Mouse (Mus musculus) MEL (cell line): Measurements from ENCODE around the gene Klk13. TPM values are rescaled to one million over a fixed set of nuclear protein-coding genes. Genes with fewer than 3 reads are reported as not detected.

Experiments used
- DNase-seq: peaks from one replicate; pipeline ENCODE4 v3.0.0; 2011; ENCODE audit warnings: low read depth, low spot score
- H3K27ac ChIP-seq: 2 replicates; pipeline ENCODE4 v1.5.1; 2012; ENCODE audit warnings: low read depth, mild to moderate bottlenecking, control low read depth, low read length, moderate library complexity; ENCODE audit not compliant: control insufficient read depth
- H3K27me3 ChIP-seq, 2 experiments: fragments of 150-350 bp in 1 of 2; sonication (generic) in 1 of 2; 2 replicates each; pipeline ENCODE4 v1.6.1; 2012; ENCODE audit warnings: low read length in 2 of 2, mild to moderate bottlenecking in 2 of 2, improper control_type of control experiment in 1 of 2, moderate library complexity in 1 of 2; ENCODE audit not compliant: insufficient read depth in 2 of 2, control insufficient read depth in 1 of 2
- H3K36me3 ChIP-seq, 2 experiments: 2 replicates each; pipeline ENCODE4 v1.6.1; 2012 to 2014; ENCODE audit warnings: low read length in 2 of 2, improper control_type of control experiment in 1 of 2, inconsistent platforms in 1 of 2, mild to moderate bottlenecking in 1 of 2; ENCODE audit not compliant: insufficient read depth in 2 of 2, control insufficient read depth in 1 of 2
- H3K4me1 ChIP-seq, 2 experiments: fragments of 150-350 bp in 1 of 2; sonication (generic) in 1 of 2; 2 replicates each; pipeline ENCODE4 v1.6.1; 2012; ENCODE audit warnings: low read length in 2 of 2, improper control_type of control experiment in 1 of 2, mild to moderate bottlenecking in 1 of 2; ENCODE audit not compliant: insufficient read depth in 2 of 2, control insufficient read depth in 1 of 2
- H3K4me3 ChIP-seq, 2 experiments: fragments of 150-350 bp in 1 of 2; sonication (generic) in 1 of 2; 2 replicates each; pipeline ENCODE4 v1.5.1; 2012; ENCODE audit warnings: low read depth in 2 of 2, low read length in 2 of 2, mild to moderate bottlenecking in 2 of 2, moderate library complexity in 2 of 2, control low read depth in 1 of 2, improper control_type of control experiment in 1 of 2; ENCODE audit not compliant: control insufficient read depth in 1 of 2, insufficient read depth in 1 of 2
- H3K79me2 ChIP-seq: 2 replicates; pipeline ENCODE4 v1.6.1; 2012; ENCODE audit warnings: mild to moderate bottlenecking, low read length, moderate library complexity; ENCODE audit not compliant: control insufficient read depth, poor library complexity, insufficient read depth
- H3K9ac ChIP-seq: 2 replicates; pipeline ENCODE4 v1.6.1; 2012; ENCODE audit warnings: low read depth, mild to moderate bottlenecking, control low read depth, low read length, moderate library complexity; ENCODE audit not compliant: control insufficient read depth, poor library complexity, severe bottlenecking
- H3K9me3 ChIP-seq: fragments of 150-350 bp; sonication (generic); replicated peaks from 2 replicates; pipeline ENCODE4 v1.6.1; 2012; ENCODE audit warnings: mild to moderate bottlenecking, low read length, improper control_type of control experiment, moderate library complexity; ENCODE audit not compliant: insufficient read depth
- BHLHE40 ChIP-seq: IDR thresholded peaks from 2 replicates; pipeline ENCODE4 v1.6.1; 2012; ENCODE audit warnings: low read depth, mild to moderate bottlenecking, inconsistent platforms, low read length, improper control_type of control experiment, borderline replicate concordance
- E2F4 ChIP-seq: IDR thresholded peaks from 2 replicates; pipeline ENCODE4 v1.6.1; 2011; ENCODE audit warnings: low read depth, low read length, improper control_type of control experiment, borderline replicate concordance
- ELF1 ChIP-seq: IDR thresholded peaks from 2 replicates; pipeline ENCODE4 v1.6.1; 2014; ENCODE audit warnings: low read depth, mild to moderate bottlenecking, inconsistent platforms, low read length, improper control_type of control experiment, moderate library complexity
- EP300 ChIP-seq, 2 experiments: IDR thresholded peaks; 2 replicates each; pipeline ENCODE4 v1.6.1; 2011; ENCODE audit warnings: improper control_type of control experiment in 2 of 2, low read length in 2 of 2, low read depth in 1 of 2, mild to moderate bottlenecking in 1 of 2
- GABPA ChIP-seq: IDR thresholded peaks from 2 replicates; pipeline ENCODE4 v1.6.1; 2012; ENCODE audit warnings: low read depth, mild to moderate bottlenecking, inconsistent platforms, low read length, improper control_type of control experiment, moderate library complexity
- KAT2A ChIP-seq: conservative IDR thresholded peaks from 2 replicates; pipeline ENCODE4 v1.6.1; 2012; ENCODE audit warnings: low read depth, low read length, improper control_type of control experiment, inconsistent platforms
- MAFK ChIP-seq: IDR thresholded peaks from 2 replicates; pipeline ENCODE4 v1.6.1; 2011; ENCODE audit warnings: low read depth, mild to moderate bottlenecking, low read length, improper control_type of control experiment, borderline replicate concordance
- MAZ ChIP-seq: IDR thresholded peaks from 2 replicates; pipeline ENCODE4 v1.6.1; 2012; ENCODE audit warnings: low read depth, mild to moderate bottlenecking, inconsistent platforms, low read length, improper control_type of control experiment
- NELFE ChIP-seq: IDR thresholded peaks from 2 replicates; pipeline ENCODE4 v1.6.1; 2011; ENCODE audit warnings: low read depth, low read length, improper control_type of control experiment
- POLR2AphosphoS2 ChIP-seq: IDR thresholded peaks from 2 replicates; pipeline ENCODE4 v1.6.1; 2011; ENCODE audit warnings: low read length, improper control_type of control experiment
- POLR2AphosphoS5 ChIP-seq: IDR thresholded peaks from 2 replicates; pipeline ENCODE4 v1.6.1; 2012; ENCODE audit warnings: low read depth, borderline replicate concordance, mild to moderate bottlenecking, inconsistent platforms, low read length, moderate library complexity, mixed read lengths
- RAD21 ChIP-seq: IDR thresholded peaks from 2 replicates; pipeline ENCODE4 v1.6.1; 2011; ENCODE audit warnings: mild to moderate bottlenecking, low read depth, low read length, improper control_type of control experiment
- SIN3A ChIP-seq: IDR thresholded peaks from 2 replicates; pipeline ENCODE4 v1.6.1; 2012; ENCODE audit warnings: low read length, improper control_type of control experiment, inconsistent platforms
- SMC3 ChIP-seq: IDR thresholded peaks from 2 replicates; pipeline ENCODE4 v1.6.1; 2011; ENCODE audit warnings: low read depth, low read length, improper control_type of control experiment
- TBP ChIP-seq: IDR thresholded peaks from 2 replicates; pipeline ENCODE4 v1.8.0; 2011; ENCODE audit warnings: low read depth, low read length, improper control_type of control experiment
- TCF12 ChIP-seq: IDR thresholded peaks from 2 replicates; pipeline ENCODE4 v1.6.1; 2014; ENCODE audit warnings: low read depth, mild to moderate bottlenecking, inconsistent platforms, low read length, improper control_type of control experiment, moderate library complexity
- UBTF ChIP-seq: IDR thresholded peaks from 2 replicates; pipeline ENCODE4 v1.6.1; 2012; ENCODE audit warnings: low read depth, mild to moderate bottlenecking, inconsistent platforms, low read length, improper control_type of control experiment, moderate library complexity, borderline replicate concordance; ENCODE audit not compliant: insufficient read depth
- USF1 ChIP-seq: IDR thresholded peaks from 2 replicates; pipeline ENCODE4 v1.6.1; 2014; ENCODE audit warnings: low read depth, mild to moderate bottlenecking, inconsistent platforms, low read length, improper control_type of control experiment, moderate library complexity
- ZNF384 ChIP-seq: IDR thresholded peaks from 2 replicates; pipeline ENCODE4 v1.6.1; 2012; ENCODE audit warnings: low read depth, mild to moderate bottlenecking, inconsistent platforms, low read length, improper control_type of control experiment
- polyA plus RNA-seq, 2 experiments: library from polyadenylated mRNA; stranded (reverse) in 1 of 2; unstranded in 1 of 2; fragments of >175 nt in 1 of 2; fragments of >200 nt in 1 of 2; gene quantifications; 2 replicates each; pipeline versions ENCODE4 v1.2.1 to v1.2.4; 2012; ENCODE audit warnings: low replicate concordance in 2 of 2, low read depth in 1 of 2; ENCODE audit not compliant: insufficient read length in 2 of 2, insufficient read depth in 1 of 2, missing spikeins in 1 of 2
- total RNA-seq: library from RNA; depleted of rRNA; stranded (reverse); fragments of 300-350 nt; gene quantifications from 2 replicates; pipeline ENCODE4 v1.2.3, GENCODE M21; 2012

Gene Klk13
- total and polyA plus RNA-seq, 3 experiments = not detected

DNA sequence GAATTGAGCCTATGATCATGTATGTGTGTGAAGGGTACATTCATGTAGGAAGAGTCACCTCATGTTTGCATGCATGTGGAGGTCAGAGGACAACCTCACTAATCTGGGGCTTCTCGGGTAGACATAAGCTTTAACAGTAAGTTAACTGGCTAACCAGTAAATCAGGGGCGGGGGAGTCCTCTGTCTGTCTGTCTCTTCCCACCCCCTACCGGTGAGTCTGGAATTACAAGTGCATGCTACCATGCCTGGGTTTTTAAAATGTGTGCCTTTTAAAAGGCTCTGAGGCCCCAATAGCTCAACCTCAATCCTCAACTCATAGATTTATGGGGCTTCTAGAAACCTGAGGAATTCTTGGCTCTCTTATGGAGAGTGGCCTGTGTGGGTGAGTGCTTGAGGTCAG lies 43.8 kb upstream of the Klk13 start:
- H3K27me3 ChIP-seq = no peaks in the 10 kb centered on the region
- no peak for TF ChIP-seq POLR2AphosphoS2
- no peak for TF ChIP-seq E2F4
- no peak for TF ChIP-seq POLR2AphosphoS5
- TF ChIP-seq SIN3A = no peak
- TF ChIP-seq MAFK = no peak
- no peak for TF ChIP-seq UBTF
- no peak for TF ChIP-seq MAZ
- TF ChIP-seq BHLHE40 = no peak
- no peak for TF ChIP-seq TBP
- no peak for TF ChIP-seq EP300 (IDR thresholded peaks at IDR 0.05; ENCODE audit: low read depth in 1 of 2, low read length in 2 of 2)
- no peak for TF ChIP-seq RAD21
- peaks cover 0 to 5% of the 10 kb centered on the region in 2 experiments; a peak in 1 of 4 replicates for H3K4me1 ChIP-seq
- H3K27ac ChIP-seq = no peak overlapping the region
- peaks cover 13% of the 10 kb centered on the region for H3K79me2 ChIP-seq
- no peaks in the 10 kb centered on the region for H3K9me3 ChIP-seq
- 0 out of 4 replicates have a peak, but pooled peaks cover 0 to 2% of the 10 kb centered on the region in 2 experiments for H3K36me3 ChIP-seq
- peak; percentile 8 for DNase-seq
- no peak overlapping the region for H3K4me3 ChIP-seq
- no peak overlapping the region for H3K9ac ChIP-seq

DNA sequence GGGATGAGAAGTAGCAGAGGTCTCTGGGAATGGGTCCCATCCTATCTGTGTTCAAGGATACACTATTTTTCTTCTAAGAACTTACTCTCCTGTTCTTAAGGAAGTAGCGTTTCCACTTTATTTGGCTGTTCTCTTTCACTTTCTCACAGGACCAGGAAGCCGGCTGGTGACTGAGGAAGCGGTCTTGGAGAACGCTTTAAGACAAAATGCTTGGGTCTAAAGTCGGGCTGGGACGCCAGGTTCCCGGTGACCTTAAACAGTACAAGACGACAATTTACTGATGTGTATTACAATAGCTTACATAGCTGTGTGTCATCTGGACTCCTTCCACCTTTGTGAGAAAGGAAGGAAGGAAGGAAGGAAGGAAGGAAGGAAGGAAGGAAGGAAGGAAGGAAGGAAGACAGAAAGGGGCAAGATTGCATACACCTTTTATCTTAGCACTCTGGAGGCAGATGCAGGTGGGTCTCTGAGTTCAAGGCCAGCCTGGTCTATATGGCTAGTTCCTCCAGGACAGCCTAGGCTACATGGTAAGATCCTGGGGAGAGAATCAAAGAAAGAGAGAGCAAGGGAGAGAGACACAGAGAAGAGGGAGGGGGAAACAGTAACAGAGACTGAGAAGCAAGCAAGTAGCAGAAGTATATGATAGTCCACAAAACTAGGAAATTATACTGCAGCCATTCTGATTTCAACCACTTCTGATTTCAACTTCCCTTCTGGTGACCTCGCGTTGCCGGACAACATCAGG lies 41.1 kb upstream of the Klk13 start:
- H3K9ac ChIP-seq = peak overlapping the region; percentile 57
- peak; percentile 7 for DNase-seq

More for the DNA sequence above, 41.1 kb upstream of the Klk13 start:
- Histone ChIP-seq H3K4me3 (peak overlapping the region; percentile 52 to 90), H3K36me3 (peaks cover 0 to 2% of the 10 kb centered on the region in 2 experiments; a peak in 1 of 4 replicates), H3K4me1 (peaks cover 0 to 5% of the 10 kb centered on the region in 2 experiments; a peak in 1 of 4 replicates), H3K27ac (no peak overlapping the region; the same call in 1 of the 2 replicates), H3K27me3 (no peaks in the 10 kb centered on the region), H3K9me3 (no peaks in the 10 kb centered on the region), H3K79me2 (peaks cover 18% of the 10 kb centered on the region)
- TF ChIP-seq EP300 (IDR thresholded peaks at IDR 0.05; ENCODE audit: low read depth in 1 of 2, low read length in 2 of 2) (no peak), GABPA (no peak), ELF1 (no peak), RAD21 (no peak), KAT2A (no peak), NELFE (no peak), SMC3 (no peak), USF1 (no peak), TCF12 (no peak), MAFK (no peak), ZNF384 (no peak)
